Mouse (Mus musculus) forebrain, embryonic 16.5 days (tissue): ENCODE data around the gene Fthl17c. TPM values are rescaled to one million over a fixed set of nuclear protein-coding genes. Genes with fewer than 3 reads are reported as not detected.

Source experiments
- polyA plus RNA-seq: library from polyadenylated mRNA; unstranded; fragments of >200 nt; fragmentation: Nextera tagmentation; extraction: Ambion mirVana; gene quantifications from 2 replicates; pipeline ENCODE4 v1.2.1, GENCODE M21; 2015

Gene Fthl17c
- polyA plus RNA-seq, 1 experiment from 2014 or later: not detected

Other genes with a start within 250 kb of the Fthl17c start
- gene Ssx9, start 228.1 kb downstream of the Fthl17c start, polyA plus RNA-seq: not detected in 2 replicates
- not detected in 2 replicates for gene Ssxb5, start 172.9 kb downstream of the Fthl17c start, polyA plus RNA-seq
- gene Gm6592, start 132.6 kb downstream of the Fthl17c start, polyA plus RNA-seq: not detected in 2 replicates
- not detected in 2 replicates for gene Gm5751, start 102.3 kb downstream of the Fthl17c start, polyA plus RNA-seq
- 10.3 and 13.2 TPM in 2 replicates for gene B630019K06Rik, start 84.2 kb downstream of the Fthl17c start, polyA plus RNA-seq
- not detected in 2 replicates for gene Fthl17b, start 13.6 kb downstream of the Fthl17c start, polyA plus RNA-seq
- gene Fthl17d, start 10.2 kb upstream of the Fthl17c start, polyA plus RNA-seq: not detected in 2 replicates
- gene Fthl17e, start 56.9 kb upstream of the Fthl17c start, polyA plus RNA-seq: not detected in 2 replicates
- not detected in 2 replicates for gene Fthl17f, start 86.5 kb upstream of the Fthl17c start, polyA plus RNA-seq
- not detected in 2 replicates for gene 4930402K13Rik, start 128.0 kb upstream of the Fthl17c start, polyA plus RNA-seq
- 10.4 and 10.7 TPM in 2 replicates for gene Lancl3, start 223.3 kb upstream of the Fthl17c start, polyA plus RNA-seq